Mouse (Mus musculus) MEL (cell line): Measurements from ENCODE around the gene Rpl13a.

ENCODE experiments used
- CTCF ChIP-seq, 3 experiments: IDR thresholded peaks in 2 of 3; conservative IDR thresholded peaks in 1 of 3; 2 replicates each; pipeline ENCODE4 v1.5.1; 2011 to 2012; ENCODE audit warnings: low read length in 3 of 3, low read depth in 2 of 3, mild to moderate bottlenecking in 2 of 3, improper control_type of control experiment in 1 of 3, inconsistent platforms in 1 of 3, mixed read lengths in 1 of 3, moderate library complexity in 1 of 3; ENCODE audit not compliant: control insufficient read depth in 1 of 3, insufficient read depth in 1 of 3, poor library complexity in 1 of 3, severe bottlenecking in 1 of 3
- JUND ChIP-seq: IDR thresholded peaks from 2 replicates; pipeline ENCODE4 v1.6.1; 2011; ENCODE audit warnings: low read depth, mild to moderate bottlenecking, improper control_type of control experiment, low read length
- MAX ChIP-seq: IDR thresholded peaks from 2 replicates; pipeline ENCODE4 v1.6.1; 2011; ENCODE audit warnings: low read length, improper control_type of control experiment
- POLR2A ChIP-seq, 2 experiments: IDR thresholded peaks; 2 replicates each; pipeline ENCODE4 v1.6.1; 2011 to 2012; ENCODE audit warnings: low read length in 2 of 2, mild to moderate bottlenecking in 2 of 2, control low read depth in 1 of 2, improper control_type of control experiment in 1 of 2, low read depth in 1 of 2, moderate library complexity in 1 of 2; ENCODE audit not compliant: control insufficient read depth in 1 of 2, insufficient read depth in 1 of 2, poor library complexity in 1 of 2

- TF ChIP-seq JUND: no peak
- TF ChIP-seq MAX: no peak
- TF ChIP-seq CTCF (IDR thresholded peaks at IDR 0.05 in 2 of 3, conservative IDR thresholded peaks at IDR 0.05 in 1 of 3; ENCODE audit: control insufficient read depth in 1 of 3, insufficient read depth in 1 of 3, low read depth in 2 of 3, low read length in 3 of 3, poor library complexity in 1 of 3, severe bottlenecking in 1 of 3): no peak
- no peak for TF ChIP-seq POLR2A (IDR thresholded peaks at IDR 0.05; ENCODE audit: control insufficient read depth in 1 of 2, insufficient read depth in 1 of 2, low read depth in 1 of 2, low read length in 2 of 2, poor library complexity in 1 of 2)
Measured at GRCm38 (mm10) chr7:45150321-45150720, 21.8 kb upstream of the Rpl13a start.
